Mouse (Mus musculus): ENCODE data around the gene Rwdd2a. TPM values are rescaled to one million over a fixed set of nuclear protein-coding genes. Genes with fewer than 3 reads are reported as not detected.

Rwdd2a gene
- polyA plus RNA-seq (2021; fragmentation: Nextera tagmentation): 56.2 and 56.6 TPM in 2 replicates
- long read RNA-seq, experiment 1, transcript Rwdd2a-203 (3 exons, 1,054 nt): major isoform, 67 of 114 reads
- long read RNA-seq, experiment 1, transcript Rwdd2a-201 (3 exons, 1,355 nt): minor isoform, 42 of 114 reads
- long read RNA-seq, experiment 1, partial matches to known transcripts: 1 of 114 reads
- long read RNA-seq, experiment 1, other reads (novel, unspliced or antisense): 2 of 114 reads
- long read RNA-seq, experiment 2, transcript Rwdd2a-203 (3 exons, 1,054 nt): major isoform, 39 of 73 reads
- long read RNA-seq, experiment 2, transcript Rwdd2a-201 (3 exons, 1,355 nt): minor isoform, 20 of 73 reads
- long read RNA-seq, experiment 2, partial matches to known transcripts: 8 of 73 reads
- long read RNA-seq, experiment 2, other reads (novel, unspliced or antisense): 3 of 73 reads

GRCm38 (mm10) chr9:86571540-86572135, at the start of gene Rwdd2a, which contains the start of gene Pgm3:
TSS of gene Rwdd2a (plus strand) at chr9:86571991.
TSS of gene Pgm3 (minus strand) at chr9:86571842.

Other genes with a start within 250 kb of the Rwdd2a start
- gene Ube2cbp, start 107.0 kb upstream of the Rwdd2a start, polyA plus RNA-seq (2021; fragmentation: Nextera tagmentation): 2.2 and 2.4 TPM in 2 replicates
- gene Dop1a, start 104.8 kb upstream of the Rwdd2a start, polyA plus RNA-seq (2021; fragmentation: Nextera tagmentation): 5.5 and 6.3 TPM in 2 replicates
- gene Pgm3, start 149 bp upstream of the Rwdd2a start, polyA plus RNA-seq (2021; fragmentation: Nextera tagmentation): 10.1 and 13.3 TPM in 2 replicates
- 14.2 and 38.7 TPM in 2 replicates for gene Me1, start 124.0 kb downstream of the Rwdd2a start, polyA plus RNA-seq (2021; fragmentation: Nextera tagmentation)
- gene Prss35, start 171.7 kb downstream of the Rwdd2a start, polyA plus RNA-seq (2021; fragmentation: Nextera tagmentation): 0.93 and 1.0 TPM in 2 replicates

Data from left cerebral cortex, adult 6 months (tissue).